Mouse (Mus musculus) heart, postnatal 0 days (tissue): Measurements from ENCODE around the gene Gatd1.

Experiments
- CTCF ChIP-seq: IDR thresholded peaks from 2 replicates; pipeline ENCODE4 v1.5.1; 2016; ENCODE audit warnings: antibody characterized with exemption, control low read depth, low read depth
- EP300 ChIP-seq: IDR thresholded peaks from 2 replicates; pipeline ENCODE4 v1.6.1; 2016; ENCODE audit warnings: antibody characterized with exemption, low read depth

DNA sequence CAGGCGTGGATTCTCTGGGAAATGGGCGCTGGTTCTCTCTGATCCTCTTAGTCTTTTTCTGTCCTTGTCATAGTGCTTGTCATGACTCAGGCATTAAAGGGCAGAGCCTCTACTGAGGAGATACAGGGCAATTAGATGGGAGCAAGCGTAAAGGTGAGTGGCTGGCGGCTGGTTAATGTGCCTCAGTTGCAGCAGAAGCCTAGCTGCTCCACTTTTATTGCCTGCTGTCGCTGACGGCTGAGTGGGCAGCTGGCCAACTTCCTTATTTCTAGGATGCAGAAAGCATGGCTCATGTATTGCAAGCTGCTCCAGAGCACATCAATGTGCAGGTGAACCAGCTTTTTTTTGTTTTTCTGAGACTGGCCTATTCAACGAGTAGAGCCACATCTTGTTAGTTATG lies 5.0 kb upstream of the Gatd1 start:
- TF ChIP-seq CTCF (no peak), EP300 (no peak)
